Mouse (Mus musculus) C2C12 (cell line): ENCODE data around the gene Olfr799. TPM values are rescaled to one million over a fixed set of nuclear protein-coding genes. Genes with fewer than 3 reads are reported as not detected.

Experiments used
- H3K27me3 ChIP-seq: one replicate; pipeline ENCODE4 v1.6.1; 2011; ENCODE audit not compliant: control insufficient read depth, insufficient read depth, insufficient read length
- H3K36me3 ChIP-seq: one replicate; pipeline ENCODE4 v1.6.1; 2011; ENCODE audit not compliant: control insufficient read depth, insufficient read depth
- H3K4me3 ChIP-seq: one replicate; pipeline ENCODE4 v1.5.1; 2011; ENCODE audit warnings: mild to moderate bottlenecking, control low read depth; ENCODE audit not compliant: poor library complexity, insufficient read depth, severe bottlenecking
- H3K79me2 ChIP-seq: one replicate; pipeline ENCODE4 v1.6.1; 2011; ENCODE audit not compliant: control insufficient read depth, insufficient read depth
- H3K79me3 ChIP-seq: one replicate; pipeline ENCODE4 v1.6.1; 2011; ENCODE audit warnings: low read depth, control low read depth
- H3ac ChIP-seq: one replicate; pipeline ENCODE3; 2011; ENCODE audit warnings: low read depth; ENCODE audit not compliant: control insufficient read depth, insufficient read length
- CEBPB ChIP-seq: IDR thresholded peaks from one replicate; pipeline ENCODE4 v1.6.1; 2011; ENCODE audit warnings: low read depth, mild to moderate bottlenecking, control low read depth, moderate library complexity
- CTCF ChIP-seq: IDR thresholded peaks from one replicate; pipeline ENCODE4 v1.5.1; 2011; ENCODE audit not compliant: control insufficient read depth, insufficient read depth, insufficient read length
- FOSL1 ChIP-seq: IDR thresholded peaks from one replicate; pipeline ENCODE4 v1.8.0; 2011; ENCODE audit warnings: mild to moderate bottlenecking, low read length; ENCODE audit not compliant: poor library complexity, insufficient read depth, severe bottlenecking
- MAX ChIP-seq: IDR thresholded peaks from one replicate; pipeline ENCODE4 v1.6.1; 2011; ENCODE audit warnings: mild to moderate bottlenecking, control low read depth
- MYOD1 ChIP-seq: IDR thresholded peaks from one replicate; pipeline ENCODE4 v1.6.1; 2011; ENCODE audit warnings: low read depth; ENCODE audit not compliant: control insufficient read depth, insufficient read length
- MYOG ChIP-seq: IDR thresholded peaks from one replicate; pipeline ENCODE4 v1.6.1; 2011; ENCODE audit not compliant: control insufficient read depth, insufficient read length; ENCODE audit errors: extremely low read depth
- USF1 ChIP-seq: IDR thresholded peaks from one replicate; pipeline ENCODE4 v1.6.1; 2011; ENCODE audit warnings: low read depth, mild to moderate bottlenecking, control low read depth, moderate library complexity
- long read RNA-seq, 2 experiments: library from polyadenylated mRNA; unstranded; transcript quantifications; one replicate each; pipeline ENCODE4 v2.0.0; 2019 to 2020
- polyA plus RNA-seq: library from polyadenylated mRNA; unstranded; fragments of >200 nt; fragmentation: generic; extraction: Trizol; gene quantifications from one replicate; pipeline ENCODE4 v1.2.1, GENCODE M21; 2012; ENCODE audit warnings: missing spikeins

The Olfr799 gene
- polyA plus RNA-seq = not detected
- long read RNA-seq, experiment 1 = 0 reads
- long read RNA-seq, experiment 2 = 0 reads

DNA sequence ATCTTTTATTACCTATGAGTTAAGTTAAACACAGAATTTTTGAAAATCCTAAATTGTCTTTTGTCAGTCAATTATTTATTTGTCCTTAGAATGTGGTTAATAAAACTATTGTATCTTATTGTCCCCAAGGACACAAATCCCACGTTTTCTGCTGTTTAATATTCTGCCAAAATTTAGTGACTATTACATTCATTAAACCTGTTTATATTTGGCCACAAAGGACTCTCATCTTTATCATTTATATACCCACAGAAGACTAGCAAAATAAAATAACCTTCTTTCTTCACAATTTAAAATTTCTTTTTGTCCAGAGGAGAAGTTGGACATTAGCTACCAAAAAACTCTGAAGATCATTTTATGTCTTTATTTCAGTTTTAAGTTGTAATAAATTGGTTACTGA, at the start of gene Olfr799:
Olfr799 (plus strand) TSS at position 301 of the 400 bp plus-strand sequence.
- Histone ChIP-seq H3K27me3 (no peaks in the 10 kb centered on the region), H3ac (no peak within 1 kb of the TSS), H3K36me3 (no peaks in the 10 kb centered on the region), H3K4me3 (no peak within 1 kb of the TSS), H3K79me3 (no peaks in the 10 kb centered on the region), H3K79me2 (no peaks in the 10 kb centered on the region)
- TF ChIP-seq MAX (no peak), USF1 (no peak), FOSL1 (no peak), CEBPB (no peak), MYOG (no peak), MYOD1 (no peak), CTCF (no peak)

DNA sequence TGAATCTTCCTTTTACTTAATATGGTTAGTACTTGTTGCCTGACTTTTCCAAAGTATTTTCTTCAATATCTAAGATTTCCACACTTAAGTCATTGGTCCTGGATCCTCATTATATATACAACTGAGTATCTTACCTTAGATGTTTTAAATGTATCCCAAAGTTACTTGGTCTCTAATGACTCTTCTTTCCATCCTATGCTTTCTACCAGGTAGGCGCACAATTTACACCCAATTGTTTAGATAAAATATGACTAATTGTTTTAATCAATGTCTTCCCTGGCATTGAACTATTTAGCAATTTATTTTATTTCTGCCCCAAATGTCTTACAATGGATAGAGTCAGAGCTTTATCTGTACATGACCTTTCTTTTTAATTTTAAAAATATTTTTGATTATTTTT, 24.8 kb upstream of the Olfr799 start, which contains the start of gene Olfr796:
Olfr796 (minus strand) TSS at position 101 of the 400 bp plus-strand sequence.
- Histone ChIP-seq H3ac (no peak within 1 kb of the TSS), H3K27me3 (no peaks in the 10 kb centered on the region), H3K79me2 (no peaks in the 10 kb centered on the region), H3K79me3 (no peaks in the 10 kb centered on the region), H3K4me3 (no peak within 1 kb of the TSS), H3K36me3 (no peaks in the 10 kb centered on the region)
- TF ChIP-seq MAX (no peak), USF1 (no peak), CTCF (no peak), CEBPB (no peak), FOSL1 (no peak), MYOG (no peak), MYOD1 (no peak)

DNA sequence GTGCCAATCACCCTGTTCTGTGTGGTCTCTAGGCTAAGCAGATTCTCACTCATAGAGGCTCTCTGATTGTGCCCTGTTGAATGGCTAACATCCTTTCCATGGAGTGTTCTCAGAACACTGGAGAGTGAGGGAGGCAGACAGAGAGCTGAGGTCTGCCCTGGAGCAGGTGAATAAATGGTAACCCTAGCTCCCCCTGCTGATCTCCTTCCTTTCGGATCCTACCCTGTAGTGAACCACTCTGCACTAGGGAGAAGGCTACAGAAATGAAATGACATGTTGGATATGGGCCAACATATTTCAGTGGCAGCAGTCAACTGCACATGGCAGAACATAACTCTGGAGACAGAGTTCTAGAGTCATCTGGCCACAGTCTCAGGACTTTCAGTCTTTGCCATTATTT, 15.6 kb upstream of the Olfr799 start:
- no peaks in the 10 kb centered on the region for H3K79me3 ChIP-seq
- no peak overlapping the region for H3K4me3 ChIP-seq
- no peak overlapping the region for H3ac ChIP-seq
- H3K36me3 ChIP-seq = no peaks in the 10 kb centered on the region
- no peaks in the 10 kb centered on the region for H3K27me3 ChIP-seq
- no peak for TF ChIP-seq CTCF
- TF ChIP-seq MYOG = no peak
- no peak for TF ChIP-seq USF1
- no peak for TF ChIP-seq MYOD1
- no peak for TF ChIP-seq CEBPB
- no peak for TF ChIP-seq FOSL1
- no peak for TF ChIP-seq MAX
- H3K79me2 ChIP-seq = no peaks in the 10 kb centered on the region

DNA sequence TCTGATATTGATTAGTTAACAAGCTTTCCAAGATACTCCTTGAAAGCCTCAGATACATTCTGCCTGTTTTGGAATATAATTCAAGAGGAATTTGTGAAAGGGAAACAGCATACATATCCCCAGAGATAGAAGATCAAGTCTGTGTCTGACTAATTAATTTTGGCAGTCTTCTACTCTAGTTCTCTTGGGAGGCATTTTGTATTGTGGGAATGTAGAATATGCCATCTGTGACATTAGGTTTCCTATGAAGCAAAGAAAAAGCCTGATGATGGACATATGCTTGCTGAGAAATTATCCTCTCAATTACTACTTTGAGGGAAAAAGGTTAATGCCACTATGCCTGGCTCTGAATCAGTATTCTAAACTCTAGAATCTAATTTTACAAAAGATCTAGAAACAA, 14.0 kb upstream of the Olfr799 start:
- Histone ChIP-seq H3K79me3 (no peaks in the 10 kb centered on the region), H3ac (no peak overlapping the region), H3K79me2 (no peaks in the 10 kb centered on the region), H3K36me3 (no peaks in the 10 kb centered on the region), H3K27me3 (no peaks in the 10 kb centered on the region), H3K4me3 (no peak overlapping the region)
- TF ChIP-seq CEBPB (no peak), MAX (no peak)

DNA sequence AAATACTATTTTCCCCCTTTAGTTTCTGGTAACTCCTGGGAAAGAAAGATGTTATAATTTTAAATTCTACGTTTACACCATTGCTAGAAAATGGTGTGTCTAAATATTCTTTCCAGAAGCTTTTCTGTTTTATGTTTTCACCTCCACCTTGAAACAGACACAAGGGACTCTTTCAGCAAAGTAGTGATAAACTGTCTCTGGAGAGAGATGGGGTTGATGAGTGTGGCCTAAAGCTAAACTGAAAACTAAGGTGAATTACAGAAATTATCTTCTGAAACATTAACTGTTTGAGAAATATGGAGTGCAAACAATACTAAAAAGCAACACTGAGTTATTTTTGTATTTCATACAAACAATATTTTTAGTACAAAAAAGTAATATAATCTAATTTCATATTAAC, 9.4 kb upstream of the Olfr799 start, which contains the start of gene Olfr798:
Olfr798 (minus strand) TSS at position 101 of the 400 bp plus-strand sequence.
- H3K36me3 ChIP-seq = no peaks in the 10 kb centered on the region
- H3K27me3 ChIP-seq = no peaks in the 10 kb centered on the region
- H3K4me3 ChIP-seq = no peak within 1 kb of the TSS
- no peaks in the 10 kb centered on the region for H3K79me2 ChIP-seq
- H3K79me3 ChIP-seq = no peaks in the 10 kb centered on the region
- no peak within 1 kb of the TSS for H3ac ChIP-seq
- no peak for TF ChIP-seq MYOD1
- TF ChIP-seq CEBPB = no peak
- no peak for TF ChIP-seq MYOG
- TF ChIP-seq MAX = no peak
- TF ChIP-seq FOSL1 = no peak
- no peak for TF ChIP-seq CTCF
- no peak for TF ChIP-seq USF1

DNA sequence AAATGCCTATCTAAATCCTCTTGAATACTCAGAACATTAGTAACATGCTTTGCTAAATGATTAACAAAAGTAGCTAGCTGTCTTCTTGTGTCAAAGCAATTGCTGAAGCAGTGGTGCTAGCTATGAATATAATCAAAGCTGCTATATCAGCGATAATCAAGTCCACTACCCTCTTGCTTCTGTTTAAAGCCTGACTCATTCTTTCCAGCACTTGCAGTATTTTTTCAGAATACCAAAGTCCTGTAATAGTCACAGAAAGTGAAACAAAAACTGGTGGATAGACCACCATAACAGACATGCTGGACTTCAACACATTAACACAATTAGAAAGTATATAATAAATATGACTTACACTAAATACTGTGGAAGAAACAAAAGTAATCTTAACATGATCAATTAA, 14.5 kb downstream of the Olfr799 start:
- no peak overlapping the region for H3K4me3 ChIP-seq
- no peak overlapping the region for H3ac ChIP-seq
- H3K79me3 ChIP-seq = no peaks in the 10 kb centered on the region
- H3K36me3 ChIP-seq = no peaks in the 10 kb centered on the region
- TF ChIP-seq CTCF = no peak
- no peak for TF ChIP-seq USF1
- no peak for TF ChIP-seq FOSL1
- no peak for TF ChIP-seq MAX
- TF ChIP-seq MYOG = no peak
- no peaks in the 10 kb centered on the region for H3K79me2 ChIP-seq
- H3K27me3 ChIP-seq = no peaks in the 10 kb centered on the region
